18 mouse cellular contexts compared by ENCODE assay signal in the genomic region with DNA sequence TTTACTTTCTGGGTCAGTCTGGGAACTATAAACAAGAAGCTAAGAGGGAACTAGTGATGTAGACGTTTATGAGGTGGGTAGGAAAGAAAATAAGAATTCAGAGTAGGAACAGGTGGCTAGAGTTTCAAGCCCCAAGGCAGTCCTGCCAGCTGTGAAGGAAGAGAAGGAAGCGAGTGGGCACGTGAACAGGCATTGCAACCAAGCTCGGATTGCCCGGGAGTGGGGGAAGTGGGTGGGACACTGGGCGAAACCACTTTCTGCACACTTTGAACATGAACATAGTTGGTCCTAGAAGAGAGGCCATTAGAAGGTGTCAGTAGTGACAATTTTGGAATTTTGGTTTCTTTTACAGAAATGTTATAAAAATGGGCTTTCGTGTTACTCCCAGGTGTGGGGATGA. TPM values are rescaled to one million over a fixed set of nuclear protein-coding genes. Genes with fewer than 3 reads are reported as not detected.
A peak's percentile ranks its signal among the peaks of the same experiment; 100 is the strongest.
DNase-seq lines count a peak whose midpoint lies in the region; ATAC-seq and TF ChIP-seq lines count a peak whose summit lies in the region.
"Had no signal": no experiment of that assay in that cellular context is flagged by ENCODE, and none has a peak within 500 bp of the region (broad histone marks: within the 10 kb centered on the region; RNA-seq: fewer than 3 reads in every experiment).

No protein-coding gene starts in this region.

- H3K4me3 ChIP-seq in kidney, embryonic 15.5 days (replicated peaks), result no peak overlapping the region
- H3K4me3 ChIP-seq in CH12.LX (replicated peaks in 1 of 3; ENCODE audit: low read depth in 2 of 3, low read length in 2 of 3, poor library complexity in 1 of 3), result no peak overlapping the region
- H3K4me3 ChIP-seq in limb, embryonic 15.5 days, result no peak overlapping the region
- H3K4me3 ChIP-seq: erythroblast, embryonic 14.5 days; heart, embryonic 13.5 days; midbrain, embryonic 13.5 days had no signal

- H3K27ac ChIP-seq in kidney, embryonic 15.5 days, result peak overlapping the region; percentile 50; the same call in 1 of the 2 replicates
- H3K27ac ChIP-seq in CH12.LX (ENCODE audit: insufficient read depth, low read depth), result no peak overlapping the region
- H3K27ac ChIP-seq in limb, embryonic 15.5 days, result no peak overlapping the region
- H3K27ac ChIP-seq: heart, embryonic 13.5 days; midbrain, embryonic 13.5 days had no signal

- H3K4me1 ChIP-seq in kidney, embryonic 15.5 days, result peaks cover 14% of the 10 kb centered on the region; the same call in 1 of the 2 replicates
- peaks cover 3 to 21% of the 10 kb centered on the region in 2 experiments for H3K4me1 ChIP-seq in CH12.LX (ENCODE audit: control insufficient read depth in 1 of 2, insufficient read depth in 2 of 2)
- peaks cover 7% of the 10 kb centered on the region for H3K4me1 ChIP-seq in limb, embryonic 15.5 days

- in situ Hi-C loops in CH12.LX (cut with MboI; ENCODE audit: low pct_ligation_motif_present, low pct_unique_long_range_greater_than_20kb, low sequenced_read_pairs), result no loop called here

- TF ChIP-seq POLR2A in CH12.LX (IDR thresholded peaks at IDR 0.05; ENCODE audit: low read depth, low read length), result no peak

- peaks cover 3% of the 10 kb centered on the region; the same call in 1 of the 2 replicates for H3K79me2 ChIP-seq in CH12.LX (replicated peaks; ENCODE audit: control insufficient read depth, extremely low read depth, insufficient read depth, poor library complexity, severe bottlenecking)

- TF ChIP-seq CTCF in CH12.LX (conservative IDR thresholded peaks at IDR 0.05 in 1 of 2, IDR thresholded peaks at IDR 0.05 in 1 of 2; ENCODE audit: low read depth in 2 of 2, low read length in 2 of 2), result no peak

- no peak for TF ChIP-seq RAD21 in CH12.LX (IDR thresholded peaks at IDR 0.05; ENCODE audit: low read depth, low read length)

- dilution Hi-C loops in CH12.LX (cut with MboI; ENCODE audit: extremely low pct_ligation_motif_present, extremely low pct_unique_long_range_greater_than_20kb, low sequenced_read_pairs), result no loop called here

- WGBS in kidney, embryonic 15.5 days, result 48% methylated on average over 7 of the region's 7 CpGs
- 21% methylated on average over 7 of the region's 7 CpGs for WGBS in limb, embryonic 15.5 days

- no peak for ATAC-seq in kidney, embryonic 15.5 days (replicated peaks; ENCODE audit: low FRiP score)
- no peak for ATAC-seq in limb, embryonic 15.5 days (ENCODE audit: insufficient number of reproducible peaks, low FRiP score, low TSS enrichment, low read depth)
- no peak for ATAC-seq in inflammation-experienced regulatory T-cells, adult 6 months
- ATAC-seq: forebrain, postnatal 0 days; midbrain, embryonic 13.5 days had no signal

- no peaks in the 10 kb centered on the region for H3K36me3 ChIP-seq in kidney, embryonic 15.5 days
- H3K36me3 ChIP-seq in CH12.LX (replicated peaks in 1 of 2; ENCODE audit: control insufficient read depth in 1 of 2, insufficient read depth in 1 of 2, low read length in 1 of 2), result no peaks in the 10 kb centered on the region
- no peaks in the 10 kb centered on the region for H3K36me3 ChIP-seq in limb, embryonic 15.5 days
- H3K36me3 ChIP-seq: heart, embryonic 13.5 days; midbrain, embryonic 13.5 days had no signal

- no peaks in the 10 kb centered on the region; the same call in 1 of the 2 replicates for H3K9me3 ChIP-seq in kidney, embryonic 15.5 days (replicated peaks)
- H3K9me3 ChIP-seq in CH12.LX (replicated peaks; ENCODE audit: low read length), result peaks cover 4% of the 10 kb centered on the region
- H3K9me3 ChIP-seq in limb, embryonic 15.5 days, result no peaks in the 10 kb centered on the region
- H3K9me3 ChIP-seq: heart, embryonic 13.5 days; midbrain, embryonic 13.5 days had no signal

- TF ChIP-seq EP300 in CH12.LX (IDR thresholded peaks at IDR 0.05; ENCODE audit: low read length), result no peak

- DNase-seq in kidney, adult 11 months, result no peak
- no peak for DNase-seq in CH12.LX (ENCODE audit: extremely low read depth)
- peak; percentile 29 for DNase-seq in thymus, postnatal 0 days (ENCODE audit: low spot score)
- no peak for DNase-seq in T-cell, adult 2 months (ENCODE audit: low spot score)
- DNase-seq in adrenal gland, adult (ENCODE audit: inconsistent age in 2 of 2, low spot score in 1 of 2), result no peak
- DNase-seq: adrenal gland, postnatal 10 days; cerebellum, adult 8-10 months; forebrain, postnatal 0 days; gastrocnemius, postnatal 25 days; heart, postnatal 4 days; kidney, postnatal 14 days; right cerebral cortex, postnatal 14 days had no signal

- no peaks in the 10 kb centered on the region for H3K27me3 ChIP-seq in kidney, embryonic 15.5 days
- no peaks in the 10 kb centered on the region for H3K27me3 ChIP-seq in CH12.LX (replicated peaks)
- H3K27me3 ChIP-seq in limb, embryonic 15.5 days, result peaks cover 8% of the 10 kb centered on the region; the same call in 1 of the 2 replicates
- H3K27me3 ChIP-seq: heart, embryonic 13.5 days; midbrain, embryonic 13.5 days had no signal

- no peak overlapping the region for H3K9ac ChIP-seq in kidney, embryonic 15.5 days
- no peak overlapping the region for H3K9ac ChIP-seq in CH12.LX (ENCODE audit: insufficient read depth, low read depth)
- no peak overlapping the region for H3K9ac ChIP-seq in limb, embryonic 15.5 days
- H3K9ac ChIP-seq: forebrain, postnatal 0 days; heart, embryonic 13.5 days; midbrain, embryonic 13.5 days had no signal

- H3K4me2 ChIP-seq in kidney, embryonic 15.5 days, result no peak overlapping the region
- peak overlapping the region; percentile 6 for H3K4me2 ChIP-seq in CH12.LX (ENCODE audit: insufficient read depth, low read depth, poor library complexity, severe bottlenecking)
- H3K4me2 ChIP-seq in limb, embryonic 15.5 days, result 0 out of 2 replicates have a peak overlapping the region, but pooled peaks have one; percentile 2
- H3K4me2 ChIP-seq: heart, embryonic 13.5 days; midbrain, embryonic 13.5 days had no signal

TF ChIP-seq in CH12.LX, 34 proteins besides CTCF, POLR2A, EP300 and RAD21:
- no peak for TF ChIP-seq MEF2A (IDR thresholded peaks at IDR 0.05; ENCODE audit: borderline replicate concordance, low read depth, low read length)
- no peak for TF ChIP-seq JUN (IDR thresholded peaks at IDR 0.05; ENCODE audit: insufficient read depth, low read depth, low read length)
- TF ChIP-seq TBP (conservative IDR thresholded peaks at IDR 0.05; ENCODE audit: low read depth, low read length), result no peak
- no peak for TF ChIP-seq USF1 (IDR thresholded peaks at IDR 0.05; ENCODE audit: low read depth, low read length)
- TF ChIP-seq MXI1 (IDR thresholded peaks at IDR 0.05; ENCODE audit: low read depth, low read length), result 0 out of 2 replicates have a peak, but pooled peaks have one; percentile 24
- 0 out of 2 replicates have a peak, but pooled peaks have one; percentile 30 for TF ChIP-seq SIN3A (IDR thresholded peaks at IDR 0.05; ENCODE audit: low read length)

RNA-seq across cellular contexts. Expression of gene Clint1, which starts 4.3 kb away (rescaled TPM):
- 97.8 and 102 TPM in 2 replicates for polyA plus RNA-seq in kidney, embryonic 15.5 days (2015; fragmentation: Nextera tagmentation; extraction: Ambion mirVana)
- total RNA-seq in CH12.LX (2012; rRNA removed) (54.1 and 60.5 TPM in 2 replicates), CH12.LX (2014; rRNA removed) (98.5 and 104 TPM in 2 replicates)
- 137 and 143 TPM in 2 replicates for polyA plus RNA-seq in CH12.LX (2012; ENCODE audit: insufficient read length, low read depth)
- polyA plus RNA-seq in limb, embryonic 15.5 days (2015; fragmentation: Nextera tagmentation; extraction: Ambion mirVana), result 72.7 and 84.5 TPM in 2 replicates
- 60.0 and 68.2 TPM in 2 replicates for polyA plus RNA-seq in thymus, postnatal 0 days (2015; fragmentation: Nextera tagmentation; extraction: Ambion mirVana)
- 10 to 100 TPM; 36.9 to 52.5 (median 45.6) TPM for polyA plus RNA-seq in inflammation-experienced regulatory T-cells, adult 6 months (2017; shearing (Covaris generic))
